Mouse (Mus musculus): Measurements from ENCODE around the gene Clba1. TPM values are rescaled to one million over a fixed set of nuclear protein-coding genes. Genes with fewer than 3 reads are reported as not detected.
"Not testable (repeated sequence)": the region's sequence is repeated elsewhere in the genome, so short reads cannot be mapped to it uniquely, and the experiment has no call there.

The Clba1 gene
- polyA plus RNA-seq, 1 experiment from 2014 or later = 13.0 TPM

GRCm38 (mm10) chr12:112814682-112815470 is 6.1 kb downstream of the Clba1 start:
- Histone ChIP-seq H3K4me2 (no peak overlapping the region), H3K9ac (ENCODE audit: low read depth, low read length) (no peak overlapping the region), H3K4me3 (ENCODE audit: low read depth, low read length) (no peak overlapping the region), H3K27me3 (ENCODE audit: control insufficient read depth, insufficient read depth, low read length) (no peaks in the 10 kb centered on the region), H3K27ac (ENCODE audit: low read depth, low read length) (no peak overlapping the region), H3K4me1 (ENCODE audit: control insufficient read depth, insufficient read depth, low read length) (peaks cover 26% of the 10 kb centered on the region), H3K36me3 (ENCODE audit: control insufficient read depth, insufficient read depth, low read length) (peaks cover 15% of the 10 kb centered on the region; the same call in 1 of the 2 replicates), H3K9me3 (replicated peaks; ENCODE audit: control insufficient read depth, low read length) (no peaks in the 10 kb centered on the region)
- ATAC-seq (replicated peaks; ENCODE audit: insufficient number of reproducible peaks, low FRiP score, low TSS enrichment) = no peak
- 76% methylated on average over 14 of the region's 14 CpGs for whole genome bisulfite sequencing (ENCODE audit: insufficient replicate concordance)

- H3K9me3 ChIP-seq (replicated peaks; ENCODE audit: control insufficient read depth, low read length) = no peaks in the 10 kb centered on the region
- no peak overlapping the region for H3K9ac ChIP-seq (ENCODE audit: low read depth, low read length)
- H3K36me3 ChIP-seq (ENCODE audit: control insufficient read depth, insufficient read depth, low read length) = peaks cover 23% of the 10 kb centered on the region
- no peaks in the 10 kb centered on the region for H3K27me3 ChIP-seq (ENCODE audit: control insufficient read depth, insufficient read depth, low read length)
- peaks cover 14% of the 10 kb centered on the region for H3K4me1 ChIP-seq (ENCODE audit: control insufficient read depth, insufficient read depth, low read length)
- H3K4me2 ChIP-seq = no peak overlapping the region
- no peak overlapping the region for H3K4me3 ChIP-seq (ENCODE audit: low read depth, low read length)
- no peak for ATAC-seq (replicated peaks; ENCODE audit: insufficient number of reproducible peaks, low FRiP score, low TSS enrichment)
- 54% methylated on average over 4 of the region's 4 CpGs for WGBS (ENCODE audit: insufficient replicate concordance)
- H3K27ac ChIP-seq (ENCODE audit: low read depth, low read length) = no peak overlapping the region
These were observed 7.6 kb downstream of the Clba1 start for GRCm38 (mm10) chr12:112816294-112816693.

- Histone ChIP-seq H3K36me3 (ENCODE audit: control insufficient read depth, insufficient read depth, low read length) (peaks cover 27% of the 10 kb centered on the region), H3K4me1 (ENCODE audit: control insufficient read depth, insufficient read depth, low read length) (peaks cover 14% of the 10 kb centered on the region)
- not testable (repeated sequence) for H3K4me2 ChIP-seq; H3K9ac ChIP-seq (ENCODE audit: low read depth, low read length); H3K27me3 ChIP-seq (ENCODE audit: control insufficient read depth, insufficient read depth, low read length); H3K9me3 ChIP-seq (replicated peaks; ENCODE audit: control insufficient read depth, low read length); ATAC-seq (replicated peaks; ENCODE audit: insufficient number of reproducible peaks, low FRiP score, low TSS enrichment); H3K27ac ChIP-seq (ENCODE audit: low read depth, low read length); H3K4me3 ChIP-seq (ENCODE audit: low read depth, low read length)
- 78% methylated on average over 7 of the region's 7 CpGs for WGBS (ENCODE audit: insufficient replicate concordance)
These were observed 8.1 kb downstream of the Clba1 start for GRCm38 (mm10) chr12:112816866-112817265.

- 91% methylated on average over 8 of the region's 8 CpGs for WGBS (ENCODE audit: insufficient replicate concordance)
- H3K4me1 ChIP-seq (ENCODE audit: control insufficient read depth, insufficient read depth, low read length) = peaks cover 31% of the 10 kb centered on the region
- no peak overlapping the region for H3K4me2 ChIP-seq
- H3K4me3 ChIP-seq (ENCODE audit: low read depth, low read length) = no peak overlapping the region
- no peak overlapping the region for H3K9ac ChIP-seq (ENCODE audit: low read depth, low read length)
- no peaks in the 10 kb centered on the region for H3K27me3 ChIP-seq (ENCODE audit: control insufficient read depth, insufficient read depth, low read length)
- no peaks in the 10 kb centered on the region for H3K9me3 ChIP-seq (replicated peaks; ENCODE audit: control insufficient read depth, low read length)
- no peak overlapping the region for H3K27ac ChIP-seq (ENCODE audit: low read depth, low read length)
- ATAC-seq (replicated peaks; ENCODE audit: insufficient number of reproducible peaks, low FRiP score, low TSS enrichment) = no peak
- peaks cover 27% of the 10 kb centered on the region for H3K36me3 ChIP-seq (ENCODE audit: control insufficient read depth, insufficient read depth, low read length)
These were observed 10.4 kb downstream of the Clba1 start for GRCm38 (mm10) chr12:112819057-112819662.

GRCm38 (mm10) chr12:112820401-112820999 is 11.8 kb downstream of the Clba1 start:
- H3K9me3 ChIP-seq (replicated peaks; ENCODE audit: control insufficient read depth, low read length) = no peaks in the 10 kb centered on the region

GRCm38 (mm10) chr12:112821216-112821615 is 12.5 kb downstream of the Clba1 start:
- ATAC-seq (replicated peaks; ENCODE audit: insufficient number of reproducible peaks, low FRiP score, low TSS enrichment) = no peak
- Histone ChIP-seq H3K27ac (ENCODE audit: low read depth, low read length) (peak overlapping the region; percentile 75), H3K36me3 (ENCODE audit: control insufficient read depth, insufficient read depth, low read length) (peaks cover 27% of the 10 kb centered on the region), H3K9me3 (replicated peaks; ENCODE audit: control insufficient read depth, low read length) (no peaks in the 10 kb centered on the region), H3K9ac (ENCODE audit: low read depth, low read length) (no peak overlapping the region), H3K4me3 (ENCODE audit: low read depth, low read length) (no peak overlapping the region), H3K4me1 (ENCODE audit: control insufficient read depth, insufficient read depth, low read length) (peaks cover 34% of the 10 kb centered on the region), H3K27me3 (ENCODE audit: control insufficient read depth, insufficient read depth, low read length) (no peaks in the 10 kb centered on the region), H3K4me2 (peak overlapping the region; percentile 43)
- 38% methylated on average over 1 of the region's 1 CpGs for WGBS (ENCODE audit: insufficient replicate concordance)

More at GRCm38 (mm10) chr12:112820401-112820999, 11.8 kb downstream of the Clba1 start:
- no peak for ATAC-seq (replicated peaks; ENCODE audit: insufficient number of reproducible peaks, low FRiP score, low TSS enrichment)
- Histone ChIP-seq H3K27me3 (ENCODE audit: control insufficient read depth, insufficient read depth, low read length) (no peaks in the 10 kb centered on the region), H3K4me1 (ENCODE audit: control insufficient read depth, insufficient read depth, low read length) (peaks cover 34% of the 10 kb centered on the region), H3K9ac (ENCODE audit: low read depth, low read length) (no peak overlapping the region), H3K4me2 (no peak overlapping the region), H3K27ac (ENCODE audit: low read depth, low read length) (no peak overlapping the region), H3K4me3 (ENCODE audit: low read depth, low read length) (no peak overlapping the region), H3K36me3 (ENCODE audit: control insufficient read depth, insufficient read depth, low read length) (peaks cover 27% of the 10 kb centered on the region)
- WGBS (ENCODE audit: insufficient replicate concordance) = 86% methylated on average over 12 of the region's 12 CpGs

- no peak for ATAC-seq (replicated peaks; ENCODE audit: insufficient number of reproducible peaks, low FRiP score, low TSS enrichment)
- 31% methylated on average over 4 of the region's 4 CpGs for WGBS (ENCODE audit: insufficient replicate concordance)
- Histone ChIP-seq H3K9ac (ENCODE audit: low read depth, low read length) (no peak overlapping the region), H3K4me2 (peak overlapping the region; percentile 43), H3K9me3 (replicated peaks; ENCODE audit: control insufficient read depth, low read length) (no peaks in the 10 kb centered on the region), H3K27ac (ENCODE audit: low read depth, low read length) (peak overlapping the region; percentile 75), H3K27me3 (ENCODE audit: control insufficient read depth, insufficient read depth, low read length) (no peaks in the 10 kb centered on the region), H3K4me3 (ENCODE audit: low read depth, low read length) (no peak overlapping the region), H3K4me1 (ENCODE audit: control insufficient read depth, insufficient read depth, low read length) (peaks cover 41% of the 10 kb centered on the region), H3K36me3 (ENCODE audit: control insufficient read depth, insufficient read depth, low read length) (peaks cover 27% of the 10 kb centered on the region)
These were observed 13.2 kb downstream of the Clba1 start for GRCm38 (mm10) chr12:112821974-112822373.

- no peak for ATAC-seq (replicated peaks; ENCODE audit: insufficient number of reproducible peaks, low FRiP score, low TSS enrichment)
- Histone ChIP-seq H3K27me3 (ENCODE audit: control insufficient read depth, insufficient read depth, low read length) (no peaks in the 10 kb centered on the region), H3K4me1 (ENCODE audit: control insufficient read depth, insufficient read depth, low read length) (peaks cover 48% of the 10 kb centered on the region), H3K4me2 (no peak overlapping the region), H3K4me3 (ENCODE audit: low read depth, low read length) (no peak overlapping the region), H3K27ac (ENCODE audit: low read depth, low read length) (no peak overlapping the region), H3K9ac (ENCODE audit: low read depth, low read length) (no peak overlapping the region), H3K36me3 (ENCODE audit: control insufficient read depth, insufficient read depth, low read length) (peaks cover 33% of the 10 kb centered on the region), H3K9me3 (replicated peaks; ENCODE audit: control insufficient read depth, low read length) (no peaks in the 10 kb centered on the region)
- WGBS (ENCODE audit: insufficient replicate concordance) = 70% methylated on average over 2 of the region's 2 CpGs
These were observed 13.9 kb downstream of the Clba1 start for GRCm38 (mm10) chr12:112822676-112823075.

Measured in heart, embryonic 11.5 days (tissue).